Mouse (Mus musculus) CD8-positive naive resting alpha-beta T cell, adult 2 months (primary cell): ENCODE results near the gene Rps28.

Experiments used
- DNase-seq, 2 experiments: peaks; one replicate each; pipeline ENCODE4 v3.0.0; 2022; ENCODE audit warnings: low read depth in 2 of 2, low spot score in 2 of 2

Gene Rps28

DNA sequence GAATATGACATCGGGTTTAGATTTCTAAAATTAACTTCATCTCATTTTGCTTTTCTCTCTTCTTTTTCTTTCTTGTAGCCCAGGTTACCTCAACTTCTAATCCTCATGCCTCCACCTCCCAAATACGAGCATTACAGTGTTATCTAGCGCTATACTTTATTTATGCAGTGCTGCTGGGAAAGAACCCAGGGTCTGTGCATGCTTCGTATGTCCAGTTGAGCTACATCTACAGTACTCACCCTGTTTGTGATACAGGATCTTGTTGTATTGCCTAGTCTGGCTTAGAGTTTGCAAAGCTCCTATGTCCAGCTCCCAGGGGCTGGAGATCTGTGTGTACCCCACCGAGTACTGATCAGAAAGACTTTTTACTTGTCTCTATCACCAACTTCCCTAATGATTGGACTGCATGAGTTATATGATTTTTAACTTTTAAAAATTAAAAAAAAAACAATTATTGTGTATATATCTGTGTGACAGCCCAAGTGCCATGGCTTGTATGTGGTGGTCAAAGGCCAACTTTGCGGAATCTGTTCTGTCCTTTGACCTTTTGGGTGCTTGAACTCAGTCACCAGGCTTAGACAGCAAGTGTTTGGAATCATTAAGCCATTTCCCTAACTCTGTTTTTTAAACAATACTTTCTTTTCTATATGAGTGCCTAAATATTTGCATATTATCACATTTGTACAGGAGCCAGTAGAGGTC is 50.3 kb downstream of the Rps28 start:
- DNase-seq, result no peak

GRCm38 (mm10) chr17:33773426-33773825 is 50.9 kb downstream of the Rps28 start:
- no peak for DNase-seq

- no peak for DNase-seq
Observed at GRCm38 (mm10) chr17:33771617-33772016, 52.7 kb downstream of the Rps28 start.
